Mouse (Mus musculus): ENCODE data around the gene Ldlrad3.

Gene Ldlrad3

GRCm38 (mm10) chr2:102153516-102153915 lies 32.7 kb downstream of the Ldlrad3 start:
- in situ Hi-C loops (cut with MboI; ENCODE audit: low pct_unique_long_range_greater_than_20kb in 1 of 2, low sequenced_read_pairs in 2 of 2, unreplicated experiment in 1 of 2) = no loop called here

GRCm38 (mm10) chr2:102152851-102153250 lies 33.3 kb downstream of the Ldlrad3 start:
- in situ Hi-C loops (cut with MboI; ENCODE audit: low pct_unique_long_range_greater_than_20kb in 1 of 2, low sequenced_read_pairs in 2 of 2, unreplicated experiment in 1 of 2) = no loop called here

- in situ Hi-C loops (cut with MboI; ENCODE audit: low pct_unique_long_range_greater_than_20kb in 1 of 2, low sequenced_read_pairs in 2 of 2, unreplicated experiment in 1 of 2) = no loop called here
Observed at GRCm38 (mm10) chr2:102149058-102149457, 37.1 kb downstream of the Ldlrad3 start.

GRCm38 (mm10) chr2:102148093-102148492 lies 38.1 kb downstream of the Ldlrad3 start:
- in situ Hi-C loops (cut with MboI; ENCODE audit: low pct_unique_long_range_greater_than_20kb in 1 of 2, low sequenced_read_pairs in 2 of 2, unreplicated experiment in 1 of 2) = no loop called here

- in situ Hi-C loops (cut with MboI; ENCODE audit: low pct_unique_long_range_greater_than_20kb in 1 of 2, low sequenced_read_pairs in 2 of 2, unreplicated experiment in 1 of 2) = no loop called here
Observed at GRCm38 (mm10) chr2:102147561-102147960, 38.6 kb downstream of the Ldlrad3 start.

GRCm38 (mm10) chr2:102146386-102146785 lies 39.8 kb downstream of the Ldlrad3 start:
- in situ Hi-C loops (cut with MboI; ENCODE audit: low pct_unique_long_range_greater_than_20kb in 1 of 2, low sequenced_read_pairs in 2 of 2, unreplicated experiment in 1 of 2) = no loop called here

- in situ Hi-C loops (cut with MboI; ENCODE audit: low pct_unique_long_range_greater_than_20kb in 1 of 2, low sequenced_read_pairs in 2 of 2, unreplicated experiment in 1 of 2) = no loop called here
Observed at GRCm38 (mm10) chr2:102145036-102145435, 41.1 kb downstream of the Ldlrad3 start.

GRCm38 (mm10) chr2:102144311-102144710 lies 41.9 kb downstream of the Ldlrad3 start:
- in situ Hi-C loops (cut with MboI; ENCODE audit: low pct_unique_long_range_greater_than_20kb in 1 of 2, low sequenced_read_pairs in 2 of 2, unreplicated experiment in 1 of 2) = no loop called here

- in situ Hi-C loops (cut with MboI; ENCODE audit: low pct_unique_long_range_greater_than_20kb in 1 of 2, low sequenced_read_pairs in 2 of 2, unreplicated experiment in 1 of 2) = no loop called here
Observed at GRCm38 (mm10) chr2:102142654-102143271, 43.4 kb downstream of the Ldlrad3 start.

- in situ Hi-C loops (cut with MboI; ENCODE audit: low pct_unique_long_range_greater_than_20kb in 1 of 2, low sequenced_read_pairs in 2 of 2, unreplicated experiment in 1 of 2) = no loop called here
Observed at GRCm38 (mm10) chr2:102142197-102142623, 44.0 kb downstream of the Ldlrad3 start.

- in situ Hi-C loops (cut with MboI; ENCODE audit: low pct_unique_long_range_greater_than_20kb in 1 of 2, low sequenced_read_pairs in 2 of 2, unreplicated experiment in 1 of 2) = no loop called here
Observed at GRCm38 (mm10) chr2:102141199-102141598, 45.0 kb downstream of the Ldlrad3 start.

GRCm38 (mm10) chr2:102137922-102138321 lies 48.3 kb downstream of the Ldlrad3 start:
- in situ Hi-C loops (cut with MboI; ENCODE audit: low pct_unique_long_range_greater_than_20kb in 1 of 2, low sequenced_read_pairs in 2 of 2, unreplicated experiment in 1 of 2) = no loop called here

GRCm38 (mm10) chr2:102136184-102136583 lies 50.0 kb downstream of the Ldlrad3 start:
- in situ Hi-C loops (cut with MboI; ENCODE audit: low pct_unique_long_range_greater_than_20kb in 1 of 2, low sequenced_read_pairs in 2 of 2, unreplicated experiment in 1 of 2) = no loop called here

GRCm38 (mm10) chr2:102134510-102135262 lies 51.5 kb downstream of the Ldlrad3 start:
- in situ Hi-C loops (cut with MboI; ENCODE audit: low pct_unique_long_range_greater_than_20kb in 1 of 2, low sequenced_read_pairs in 2 of 2, unreplicated experiment in 1 of 2) = no loop called here

- in situ Hi-C loops (cut with MboI; ENCODE audit: low pct_unique_long_range_greater_than_20kb in 1 of 2, low sequenced_read_pairs in 2 of 2, unreplicated experiment in 1 of 2) = no loop called here
Observed at GRCm38 (mm10) chr2:102132945-102133558, 53.1 kb downstream of the Ldlrad3 start.

GRCm38 (mm10) chr2:102130198-102130845 lies 55.9 kb downstream of the Ldlrad3 start:
- in situ Hi-C loops (cut with MboI; ENCODE audit: low pct_unique_long_range_greater_than_20kb in 1 of 2, low sequenced_read_pairs in 2 of 2, unreplicated experiment in 1 of 2) = no loop called here

GRCm38 (mm10) chr2:102129235-102129634 lies 57.0 kb downstream of the Ldlrad3 start:
- in situ Hi-C loops (cut with MboI; ENCODE audit: low pct_unique_long_range_greater_than_20kb in 1 of 2, low sequenced_read_pairs in 2 of 2, unreplicated experiment in 1 of 2) = no loop called here

GRCm38 (mm10) chr2:102128500-102129030 lies 57.6 kb downstream of the Ldlrad3 start:
- in situ Hi-C loops (cut with MboI; ENCODE audit: low pct_unique_long_range_greater_than_20kb in 1 of 2, low sequenced_read_pairs in 2 of 2, unreplicated experiment in 1 of 2) = no loop called here

Measured in mouse embryonic stem cell (cell line).